Mouse (Mus musculus): ENCODE measurements around the gene Gpr183.

Gene Gpr183

DNA sequence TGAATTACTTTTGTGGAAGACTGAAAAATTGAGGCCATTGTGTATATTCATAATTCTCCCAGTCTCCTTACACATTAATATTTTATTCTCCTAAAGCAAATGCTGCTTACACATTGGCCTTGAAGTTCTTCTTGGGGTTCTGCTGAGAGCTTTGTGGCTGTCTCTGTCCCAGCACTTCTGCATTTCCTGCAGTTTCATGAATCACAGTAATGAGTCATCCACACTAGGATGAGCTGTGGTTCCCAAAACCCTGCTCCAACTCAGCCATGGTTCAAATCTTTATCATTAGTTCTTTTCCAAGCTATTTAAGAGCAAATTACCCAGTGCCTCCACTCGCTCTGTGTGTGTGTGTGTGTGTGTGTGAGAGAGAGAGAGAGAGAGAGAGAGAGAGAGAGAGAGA, 22.3 kb upstream of the Gpr183 start:
- DNase-seq = no peak

GRCm38 (mm10) chr14:121986028-121986427, 21.0 kb upstream of the Gpr183 start:
- DNase-seq = no peak

GRCm38 (mm10) chr14:121985477-121985876, 20.5 kb upstream of the Gpr183 start:
- DNase-seq = no peak

DNA sequence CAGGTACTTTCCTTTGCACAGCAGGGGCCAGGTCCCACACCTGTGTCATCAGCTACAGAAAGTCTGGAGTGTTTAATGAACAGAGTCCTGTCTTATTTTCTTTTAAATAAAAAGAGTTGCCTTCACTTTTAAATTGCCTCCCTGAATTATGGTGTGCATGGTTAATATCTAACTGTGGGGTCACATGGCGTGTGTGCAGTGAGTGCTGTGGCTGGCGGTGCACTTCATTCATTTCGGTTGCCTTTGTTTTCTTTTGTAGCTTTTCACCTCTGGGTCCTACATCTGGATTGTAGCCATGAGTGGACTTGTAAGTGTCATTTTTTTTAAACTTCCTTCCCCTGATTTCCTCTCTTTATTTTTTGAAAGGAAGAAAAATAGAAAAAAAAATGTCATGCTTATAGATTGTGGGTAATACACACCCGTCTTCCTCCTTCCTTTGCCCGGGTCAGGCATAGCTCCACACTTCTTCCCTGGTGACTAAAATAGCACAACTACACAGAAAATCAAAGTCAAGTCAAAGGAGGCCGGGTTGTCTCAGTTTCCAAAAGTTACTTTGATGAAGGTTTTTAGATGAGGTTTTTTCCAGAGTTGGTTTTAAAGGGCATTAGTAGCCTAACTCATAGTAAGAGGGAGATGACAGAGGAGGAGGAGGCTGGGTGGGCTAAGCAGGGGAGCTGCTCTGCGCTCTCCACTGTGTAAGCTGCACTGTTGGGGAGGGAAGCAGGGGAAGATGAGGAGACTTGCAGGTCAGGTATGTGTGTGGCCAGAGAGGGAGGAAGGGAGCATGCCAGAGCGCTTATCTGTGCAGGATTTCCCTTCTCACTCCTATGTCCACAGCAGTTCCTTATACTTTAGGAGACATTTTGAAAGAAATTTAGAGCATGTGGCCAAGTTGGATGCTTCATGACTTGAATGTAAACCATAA, 18.3 kb upstream of the Gpr183 start:
- no peak for DNase-seq

- no peak for DNase-seq
Measured at GRCm38 (mm10) chr14:121981531-121981930, 16.5 kb upstream of the Gpr183 start.

DNA sequence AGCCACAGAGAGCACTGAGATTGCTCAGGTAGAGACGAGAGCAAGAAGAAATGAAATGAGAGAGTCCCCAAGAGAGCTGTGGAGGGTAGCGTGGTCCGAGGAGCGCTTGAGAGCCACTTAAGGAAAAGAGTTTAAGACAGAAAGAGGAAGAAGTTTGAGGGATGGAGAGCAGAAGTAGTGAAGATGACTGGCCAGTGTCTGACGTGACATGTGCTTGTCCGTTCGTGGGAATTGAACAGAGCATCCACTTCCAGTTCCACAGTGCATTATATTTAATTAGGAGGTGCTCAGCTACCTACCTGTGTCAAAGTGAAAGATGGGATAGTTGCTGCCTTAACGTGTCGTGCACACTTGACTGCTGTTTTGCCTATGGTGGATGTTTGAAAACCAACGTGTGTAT, 8.1 kb upstream of the Gpr183 start:
- DNase-seq = no peak

DNA sequence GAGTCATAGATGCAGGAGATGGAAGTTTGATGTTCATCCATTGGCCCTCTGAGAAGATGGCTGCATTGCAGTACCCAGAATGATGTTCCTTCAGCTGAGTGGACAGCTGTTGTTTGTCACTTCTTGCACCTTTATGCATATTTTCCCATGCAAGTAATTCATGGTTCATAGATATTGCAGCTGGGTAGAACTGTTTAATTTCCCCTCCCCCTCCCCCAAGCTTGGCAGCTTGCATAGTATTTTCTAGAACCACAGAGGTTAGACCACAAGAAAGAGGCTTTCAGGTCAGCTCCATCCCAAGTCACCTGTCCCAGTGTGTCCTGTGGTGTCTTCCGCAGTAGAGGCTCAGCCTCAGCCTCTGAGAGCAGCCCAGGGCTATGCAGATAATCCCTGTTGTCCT, 5.4 kb upstream of the Gpr183 start:
- DNase-seq = no peak

DNA sequence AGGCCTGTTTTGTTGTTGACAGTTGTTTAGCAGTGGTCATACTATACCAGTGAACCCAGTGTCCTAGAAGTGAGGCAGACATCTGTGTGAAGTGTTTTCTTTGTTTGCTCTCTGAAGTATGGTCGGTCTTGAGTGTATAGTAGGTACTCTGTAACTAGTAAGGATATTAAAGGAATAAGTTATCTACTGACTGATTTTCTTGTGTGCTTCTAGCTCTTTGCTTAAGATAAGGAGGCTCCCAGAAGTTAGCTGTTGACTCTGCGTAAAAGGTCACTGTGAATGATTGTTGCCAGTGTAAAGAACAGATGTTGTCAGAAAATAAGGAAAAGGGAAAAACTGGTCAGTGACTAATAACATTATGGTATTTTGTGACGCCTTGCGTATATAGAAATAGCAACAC, 2.1 kb upstream of the Gpr183 start:
- DNase-seq = no peak

DNA sequence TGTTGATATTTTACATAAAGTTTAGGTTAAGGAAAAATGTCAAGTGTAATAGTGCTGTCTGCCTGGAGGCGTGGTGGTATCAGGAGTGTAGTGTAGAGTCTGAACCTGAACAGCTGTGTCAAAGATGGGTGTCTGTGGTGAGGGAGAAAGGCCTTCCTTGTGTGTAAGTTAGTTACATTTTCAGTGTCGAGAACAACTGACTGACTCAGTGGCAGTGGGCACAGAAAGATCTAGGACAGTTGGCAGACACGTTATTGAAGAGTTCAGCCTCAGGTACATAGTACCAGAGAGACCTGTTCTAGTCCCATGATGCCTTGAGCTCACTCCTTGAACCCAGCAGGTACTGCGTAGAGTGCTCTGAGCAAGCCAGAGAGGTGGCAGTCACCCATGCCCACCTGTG, 466 bp upstream of the Gpr183 start:
- no peak for DNase-seq

DNA sequence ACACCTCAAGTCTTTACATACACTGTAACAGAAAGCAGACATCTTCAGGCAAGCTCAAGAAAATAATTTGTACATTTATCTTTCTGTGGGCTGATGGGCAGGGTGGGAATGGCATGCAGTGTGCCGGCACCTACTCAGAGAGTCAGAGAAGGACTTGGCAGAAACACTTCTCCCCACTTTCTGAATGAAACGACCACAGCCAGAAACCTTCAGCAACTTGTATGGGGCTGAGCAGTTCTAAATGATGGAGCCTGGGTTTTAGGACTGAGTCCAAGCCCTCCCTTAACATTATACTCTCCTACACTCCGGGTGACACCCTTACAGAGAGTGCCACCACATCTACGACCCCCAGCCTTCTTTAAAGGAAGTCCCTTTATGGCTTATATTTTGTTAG, 1.1 kb downstream of the Gpr183 start:
- no peak for DNase-seq

- no peak for DNase-seq
Measured at GRCm38 (mm10) chr14:121963251-121963941, 1.6 kb downstream of the Gpr183 start.

- DNase-seq = no peak
Measured at GRCm38 (mm10) chr14:121962128-121962890, 2.7 kb downstream of the Gpr183 start.

- no peak for DNase-seq
Measured at GRCm38 (mm10) chr14:121961496-121962127, 3.4 kb downstream of the Gpr183 start.

- DNase-seq = no peak
Measured at GRCm38 (mm10) chr14:121960997-121961396, 4.0 kb downstream of the Gpr183 start.

GRCm38 (mm10) chr14:121960531-121960930, 4.5 kb downstream of the Gpr183 start:
- no peak for DNase-seq

GRCm38 (mm10) chr14:121960031-121960430, 5.0 kb downstream of the Gpr183 start:
- no peak for DNase-seq

DNA sequence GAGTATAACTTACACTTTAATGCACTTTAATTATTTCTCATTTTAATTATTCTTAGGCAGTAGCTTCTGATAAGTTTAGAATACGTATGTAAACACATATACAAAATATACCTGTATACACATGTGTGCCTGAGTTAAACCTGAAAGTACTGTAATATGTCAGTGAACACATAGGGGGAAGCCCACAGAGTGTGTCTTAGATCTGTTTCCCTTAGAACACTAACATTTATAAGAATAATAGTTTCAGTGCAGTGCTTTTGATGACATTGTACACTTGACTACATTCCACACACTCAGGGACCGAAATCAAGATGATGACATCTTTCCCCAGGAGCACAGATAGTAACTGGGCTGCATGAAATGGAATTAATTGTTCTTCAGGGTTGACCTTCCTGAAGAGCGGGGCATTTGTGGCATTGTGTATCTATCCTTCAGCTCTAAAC, 5.4 kb downstream of the Gpr183 start:
- DNase-seq = no peak

DNA sequence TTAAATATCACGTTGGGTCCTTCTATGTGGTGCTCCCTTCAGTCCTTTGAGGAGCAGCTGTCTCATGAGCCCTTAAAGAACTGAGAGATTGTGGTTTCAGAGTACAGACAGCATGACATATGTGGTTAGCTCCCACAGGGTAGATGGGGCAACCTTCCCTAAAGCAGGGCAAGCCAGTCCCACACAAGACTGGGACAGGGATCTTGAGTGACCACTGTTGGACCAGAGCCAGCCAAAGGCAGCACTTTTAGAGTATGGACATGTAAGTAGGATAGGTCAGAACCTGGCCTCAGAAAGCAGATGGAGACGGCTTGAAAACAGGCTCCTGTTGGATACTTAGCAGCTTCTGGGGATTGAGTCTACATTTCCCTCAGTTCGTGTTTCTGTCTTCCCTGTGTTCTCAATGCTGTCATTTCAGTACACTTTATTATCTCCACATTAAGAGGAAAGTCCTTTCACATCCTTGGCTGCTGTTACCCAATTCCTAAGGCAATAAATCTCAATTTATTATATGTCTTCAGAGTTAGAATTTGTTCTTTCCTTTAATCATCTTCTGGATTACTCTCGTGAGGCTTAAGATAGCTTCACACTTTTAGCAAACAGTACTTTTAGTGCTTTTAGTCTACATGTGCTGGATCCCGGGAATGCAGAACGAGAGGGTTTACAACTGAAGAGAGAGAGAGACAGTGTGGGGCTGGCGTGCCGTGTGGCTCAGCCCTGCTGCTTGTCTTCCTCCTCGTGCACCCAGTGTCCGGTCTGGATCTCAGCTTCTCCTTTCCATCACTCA, 6.1 kb downstream of the Gpr183 start:
- DNase-seq = no peak

- DNase-seq = no peak
Measured at GRCm38 (mm10) chr14:121958041-121958750, 6.8 kb downstream of the Gpr183 start.

- no peak for DNase-seq
Measured at GRCm38 (mm10) chr14:121957176-121957871, 7.7 kb downstream of the Gpr183 start.

- no peak for DNase-seq
Measured at GRCm38 (mm10) chr14:121956291-121956690, 8.7 kb downstream of the Gpr183 start.
